Mouse (Mus musculus): ENCODE results near the gene Dclk1. TPM values are rescaled to one million over a fixed set of nuclear protein-coding genes. Genes with fewer than 3 reads are reported as not detected.

Dclk1 gene
- polyA plus RNA-seq, 1 experiment from 2014 or later = 0.01 TPM

DNA sequence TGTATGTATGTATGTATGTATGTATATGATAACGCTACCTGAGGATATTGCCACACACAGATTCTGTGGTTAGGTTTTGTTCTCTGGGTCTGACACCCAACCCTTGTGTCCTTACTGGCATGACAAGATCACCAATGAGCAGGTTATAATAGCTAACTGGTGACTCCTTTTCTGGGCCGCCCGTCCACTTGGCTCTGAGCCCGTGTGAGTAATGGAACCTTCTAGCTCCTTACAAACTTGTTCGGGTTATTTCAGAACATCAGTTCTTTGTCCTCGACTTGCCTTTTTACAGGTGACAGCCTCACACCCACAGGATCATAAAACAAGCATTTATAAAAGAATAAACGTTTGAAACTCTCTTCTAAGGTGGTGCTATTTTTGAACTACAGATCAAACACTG lies 127.0 kb downstream of the Dclk1 start:
- 78% methylated on average over 7 of the region's 7 CpGs for WGBS (ENCODE audit: missing documents)
- Histone ChIP-seq H3K4me3 (ENCODE audit: inconsistent target) (no peak overlapping the region), H3K79me2 (ENCODE audit: inconsistent target) (no peaks in the 10 kb centered on the region), H3K36me3 (ENCODE audit: inconsistent target) (no peaks in the 10 kb centered on the region), H3K27ac (no peak overlapping the region)

DNA sequence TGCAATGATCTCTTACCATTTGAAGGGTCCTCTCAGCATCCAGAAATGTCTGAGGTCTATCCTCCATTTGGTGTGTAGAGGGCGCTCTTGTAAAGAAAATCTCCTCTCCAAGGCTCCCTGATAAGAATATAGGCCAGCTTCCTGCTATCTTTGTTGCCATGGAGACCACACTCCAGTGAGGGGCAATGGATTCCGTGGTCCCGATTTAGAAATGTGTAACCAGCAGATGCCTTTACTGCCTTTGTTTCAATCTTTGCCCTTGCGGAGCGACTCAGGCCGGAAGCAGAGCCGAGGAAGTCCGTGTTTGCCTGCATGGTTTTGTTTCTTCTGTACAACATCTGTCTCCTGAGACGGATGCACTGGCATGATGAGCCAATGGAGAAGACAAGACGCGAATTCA lies 131.5 kb downstream of the Dclk1 start:
- Histone ChIP-seq H3K4me3 (ENCODE audit: inconsistent target) (no peak overlapping the region; the same call in 1 of the 2 replicates), H3K27ac (no peak overlapping the region)
- 2% methylated on average over 11 of the region's 11 CpGs for WGBS (ENCODE audit: missing documents)

DNA sequence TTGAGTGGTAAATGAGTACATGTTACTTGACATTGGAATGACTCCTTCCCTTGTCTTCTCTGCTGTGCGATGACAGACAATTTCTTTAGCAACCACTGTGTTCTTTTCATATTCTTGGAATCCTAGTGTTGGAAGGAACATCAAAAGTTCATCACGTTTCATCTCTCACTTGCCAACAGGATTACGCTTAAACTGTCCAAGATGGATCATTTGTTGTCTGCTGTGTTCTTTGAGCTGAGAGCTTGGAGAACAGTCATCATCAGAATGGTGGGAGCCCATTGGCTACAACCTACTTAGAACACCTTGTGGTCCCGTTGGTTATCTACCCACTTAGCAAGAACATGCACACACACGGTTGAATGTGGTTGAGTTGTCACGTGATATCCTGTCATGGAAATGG lies 136.4 kb downstream of the Dclk1 start:
- Histone ChIP-seq H3K79me2 (ENCODE audit: inconsistent target) (no peaks in the 10 kb centered on the region), H3K4me3 (ENCODE audit: inconsistent target) (no peak overlapping the region), H3K36me3 (ENCODE audit: inconsistent target) (no peaks in the 10 kb centered on the region), H3K27ac (no peak overlapping the region)
- 86% methylated on average over 6 of the region's 6 CpGs for WGBS (ENCODE audit: missing documents)

More for the DNA sequence above, 131.5 kb downstream of the Dclk1 start:
- no peaks in the 10 kb centered on the region for H3K79me2 ChIP-seq (ENCODE audit: inconsistent target)
- H3K36me3 ChIP-seq (ENCODE audit: inconsistent target) = no peaks in the 10 kb centered on the region

DNA sequence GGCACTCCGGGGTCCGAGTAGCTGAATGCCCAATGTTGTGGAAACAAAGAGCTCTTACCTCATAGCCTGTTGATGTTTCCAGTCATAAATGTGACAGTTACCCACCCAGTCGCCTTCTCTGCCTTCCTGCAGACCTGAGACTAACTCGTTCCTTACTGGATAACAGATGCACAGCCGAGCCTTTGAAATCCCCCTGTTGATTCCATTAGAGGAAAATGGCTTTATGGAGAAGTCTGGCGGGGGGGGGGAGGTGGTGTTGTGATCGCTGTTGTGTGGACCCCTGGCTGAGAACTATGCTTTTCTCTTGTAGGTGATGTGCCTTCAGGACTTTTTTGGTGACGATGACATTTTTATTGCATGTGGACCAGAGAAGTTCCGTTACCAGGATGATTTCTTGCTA lies 138.3 kb downstream of the Dclk1 start:
- H3K27ac ChIP-seq = no peak overlapping the region
- no peaks in the 10 kb centered on the region for H3K36me3 ChIP-seq (ENCODE audit: inconsistent target)
- no peaks in the 10 kb centered on the region for H3K79me2 ChIP-seq (ENCODE audit: inconsistent target)
- H3K4me3 ChIP-seq (ENCODE audit: inconsistent target) = no peak overlapping the region
- WGBS (ENCODE audit: missing documents) = 72% methylated on average over 9 of the region's 9 CpGs

GRCm38 (mm10) chr3:55392605-55393004 lies 150.4 kb downstream of the Dclk1 start:
- Histone ChIP-seq H3K27ac (no peak overlapping the region), H3K36me3 (ENCODE audit: inconsistent target) (no peaks in the 10 kb centered on the region), H3K4me3 (ENCODE audit: inconsistent target) (no peak overlapping the region), H3K79me2 (ENCODE audit: inconsistent target) (no peaks in the 10 kb centered on the region)
- 80% methylated on average over 3 of the region's 3 CpGs for WGBS (ENCODE audit: missing documents)

- WGBS (ENCODE audit: missing documents) = 72% methylated on average over 3 of the region's 3 CpGs
Observed at GRCm38 (mm10) chr3:55393549-55393948, 151.4 kb downstream of the Dclk1 start.

GRCm38 (mm10) chr3:55396792-55397191 lies 154.6 kb downstream of the Dclk1 start:
- WGBS (ENCODE audit: missing documents) = 88% methylated on average over 2 of the region's 2 CpGs
- no peak overlapping the region for H3K27ac ChIP-seq
- no peaks in the 10 kb centered on the region for H3K36me3 ChIP-seq (ENCODE audit: inconsistent target)
- no peaks in the 10 kb centered on the region for H3K79me2 ChIP-seq (ENCODE audit: inconsistent target)
- no peak overlapping the region for H3K4me3 ChIP-seq (ENCODE audit: inconsistent target)

More at GRCm38 (mm10) chr3:55393549-55393948, 151.4 kb downstream of the Dclk1 start:
- Histone ChIP-seq H3K36me3 (ENCODE audit: inconsistent target) (no peaks in the 10 kb centered on the region), H3K27ac (no peak overlapping the region), H3K4me3 (ENCODE audit: inconsistent target) (no peak overlapping the region), H3K79me2 (ENCODE audit: inconsistent target) (no peaks in the 10 kb centered on the region)

- no peaks in the 10 kb centered on the region for H3K36me3 ChIP-seq (ENCODE audit: inconsistent target)
- H3K79me2 ChIP-seq (ENCODE audit: inconsistent target) = no peaks in the 10 kb centered on the region
- no peak overlapping the region for H3K27ac ChIP-seq
- 94% methylated on average over 6 of the region's 6 CpGs for WGBS (ENCODE audit: missing documents)
- no peak overlapping the region for H3K4me3 ChIP-seq (ENCODE audit: inconsistent target)
Observed at GRCm38 (mm10) chr3:55397752-55398693, 155.9 kb downstream of the Dclk1 start.

DNA sequence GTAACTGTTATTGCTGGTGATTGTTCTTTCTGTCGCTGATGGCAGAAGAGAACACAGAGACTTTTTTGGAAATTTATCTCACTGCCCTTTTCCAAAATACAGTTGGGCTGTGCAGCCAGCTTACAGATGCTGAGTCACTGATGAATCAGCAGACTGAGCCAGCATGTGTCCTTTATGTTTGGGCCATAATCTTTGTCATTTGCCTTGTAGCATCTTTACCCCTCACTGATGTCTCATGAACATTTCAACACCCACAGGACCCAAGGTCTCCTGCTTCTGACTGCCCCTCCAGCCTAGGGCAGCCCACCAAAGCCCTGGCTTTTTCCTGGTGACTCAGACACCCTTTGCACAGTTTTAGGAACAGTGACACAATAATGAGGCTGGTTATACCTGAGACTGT lies 159.1 kb downstream of the Dclk1 start:
- WGBS (ENCODE audit: missing documents) = 82% methylated on average over 1 of the region's 1 CpGs
- H3K27ac ChIP-seq = no peak overlapping the region
- no peak overlapping the region for H3K4me3 ChIP-seq (ENCODE audit: inconsistent target)
- no peaks in the 10 kb centered on the region for H3K36me3 ChIP-seq (ENCODE audit: inconsistent target)
- no peaks in the 10 kb centered on the region for H3K79me2 ChIP-seq (ENCODE audit: inconsistent target)

DNA sequence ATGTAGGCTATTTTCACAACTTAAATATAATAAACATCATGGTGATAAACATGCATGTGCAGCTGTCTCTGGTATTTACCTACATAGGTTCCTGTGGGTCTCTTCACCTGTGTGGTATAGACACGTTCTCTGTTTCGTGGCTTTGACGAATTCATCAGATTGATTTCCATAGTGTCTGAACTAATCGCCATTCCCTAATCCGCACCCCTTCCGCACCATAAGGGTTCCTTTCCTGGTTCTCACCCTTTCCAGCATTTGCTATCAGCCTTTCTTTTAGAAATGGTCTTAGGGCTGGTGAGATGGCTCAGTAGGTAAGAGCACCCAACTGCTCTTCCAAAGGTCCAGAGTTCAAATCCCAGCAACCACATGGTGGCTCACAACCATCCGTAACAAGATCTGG lies 162.6 kb downstream of the Dclk1 start:
- Histone ChIP-seq H3K36me3 (ENCODE audit: inconsistent target) (no peaks in the 10 kb centered on the region), H3K4me3 (ENCODE audit: inconsistent target) (no peak overlapping the region), H3K27ac (no peak overlapping the region), H3K79me2 (ENCODE audit: inconsistent target) (no peaks in the 10 kb centered on the region)
- WGBS (ENCODE audit: missing documents) = 95% methylated on average over 7 of the region's 7 CpGs

GRCm38 (mm10) chr3:55406616-55407015 lies 164.5 kb downstream of the Dclk1 start:
- WGBS (ENCODE audit: missing documents) = 82% methylated on average over 5 of the region's 7 CpGs
- Histone ChIP-seq H3K79me2 (ENCODE audit: inconsistent target) (no peaks in the 10 kb centered on the region), H3K27ac (no peak overlapping the region), H3K36me3 (ENCODE audit: inconsistent target) (no peaks in the 10 kb centered on the region), H3K4me3 (ENCODE audit: inconsistent target) (no peak overlapping the region)

DNA sequence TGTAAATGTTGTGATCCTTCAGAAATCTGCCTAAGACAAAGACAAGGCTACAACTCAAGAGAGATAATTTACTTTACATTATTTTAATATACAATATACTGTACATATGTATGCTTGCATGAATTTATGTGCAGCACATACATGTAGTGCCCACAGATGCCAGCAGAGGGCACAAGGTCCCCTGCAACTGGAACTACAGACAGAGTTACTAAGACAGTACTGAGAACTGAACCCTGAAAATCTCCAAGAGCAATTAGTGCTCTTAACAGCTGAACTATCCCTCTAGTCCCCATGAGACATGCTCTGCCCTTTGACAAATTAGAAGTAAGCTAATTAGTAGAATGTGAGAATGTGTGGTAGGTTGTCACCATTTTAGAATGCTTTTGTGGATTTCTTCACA lies 169.4 kb downstream of the Dclk1 start:
- no peak overlapping the region for H3K4me3 ChIP-seq (ENCODE audit: inconsistent target)
- no peaks in the 10 kb centered on the region for H3K36me3 ChIP-seq (ENCODE audit: inconsistent target)
- no peaks in the 10 kb centered on the region for H3K79me2 ChIP-seq (ENCODE audit: inconsistent target)
- no peak overlapping the region for H3K27ac ChIP-seq

DNA sequence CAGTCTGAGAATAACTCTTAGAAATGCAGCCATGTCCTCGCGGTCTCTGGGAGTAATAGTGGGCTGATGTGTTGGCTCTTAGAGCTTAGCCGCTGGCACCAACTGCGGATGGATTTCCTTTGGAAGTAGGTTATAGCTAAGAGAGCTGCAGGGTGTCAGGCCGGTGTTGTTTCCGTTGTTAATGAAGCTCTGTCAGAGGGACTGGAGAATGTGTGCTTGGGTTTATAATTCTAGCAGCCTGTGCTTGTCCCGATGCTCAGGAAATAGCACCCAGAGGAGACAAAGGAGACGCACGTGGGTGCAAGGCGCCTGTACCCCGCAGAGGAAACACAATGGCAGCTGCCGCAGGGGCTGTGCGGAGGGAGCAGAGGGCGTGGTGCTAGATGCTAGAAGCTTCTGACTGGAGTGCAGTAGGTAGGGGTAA lies 173.4 kb downstream of the Dclk1 start:
- 30% methylated on average over 13 of the region's 14 CpGs for WGBS (ENCODE audit: missing documents)

DNA sequence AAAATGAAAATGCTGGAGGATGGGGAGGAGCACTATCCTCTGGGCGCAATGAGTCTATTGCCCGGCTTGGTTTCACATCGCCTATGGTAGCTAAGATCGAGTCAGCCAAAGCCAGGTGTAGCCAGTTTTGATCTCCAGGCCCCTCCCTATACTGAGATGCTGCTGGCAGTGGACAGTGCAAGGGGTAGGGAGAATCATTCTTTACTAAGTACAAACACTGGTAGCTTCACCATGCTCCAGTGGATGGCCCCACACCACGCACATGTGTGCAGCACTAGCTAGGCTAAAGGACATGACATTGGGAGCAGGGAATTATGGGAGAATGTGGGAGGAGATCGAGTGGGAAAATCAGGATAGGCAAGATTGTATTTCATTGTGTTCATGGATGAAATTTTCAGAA lies 176.7 kb downstream of the Dclk1 start:
- Histone ChIP-seq H3K4me3 (ENCODE audit: inconsistent target) (no peak overlapping the region), H3K79me2 (ENCODE audit: inconsistent target) (no peaks in the 10 kb centered on the region), H3K27ac (no peak overlapping the region), H3K36me3 (ENCODE audit: inconsistent target) (no peaks in the 10 kb centered on the region)
- WGBS (ENCODE audit: missing documents) = 89% methylated on average over 6 of the region's 6 CpGs

More for the DNA sequence above, 173.4 kb downstream of the Dclk1 start:
- Histone ChIP-seq H3K4me3 (ENCODE audit: inconsistent target) (no peak overlapping the region), H3K36me3 (ENCODE audit: inconsistent target) (no peaks in the 10 kb centered on the region), H3K27ac (no peak overlapping the region), H3K79me2 (ENCODE audit: inconsistent target) (no peaks in the 10 kb centered on the region)

DNA sequence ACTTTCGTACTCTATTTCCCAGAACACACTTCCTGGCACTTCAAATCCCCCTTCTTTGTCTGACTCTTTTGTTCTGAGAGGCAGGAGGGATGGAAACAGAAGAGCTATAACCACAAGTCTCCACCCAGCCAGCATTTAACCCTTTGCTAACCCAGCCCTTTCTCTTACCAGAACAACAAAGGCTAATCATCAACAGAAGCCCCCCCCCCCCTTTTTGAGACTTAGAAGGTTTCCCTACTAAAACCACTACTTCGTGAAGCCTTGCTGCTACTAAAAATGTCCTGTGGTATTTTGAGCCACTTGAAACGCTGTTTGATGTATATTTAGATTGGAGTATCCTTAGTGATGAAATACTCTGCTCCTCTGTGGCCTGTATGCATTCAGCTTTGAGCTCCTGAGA lies 177.2 kb downstream of the Dclk1 start:
- no peaks in the 10 kb centered on the region for H3K79me2 ChIP-seq (ENCODE audit: inconsistent target)
- no peak overlapping the region for H3K27ac ChIP-seq
- WGBS (ENCODE audit: missing documents) = 15% methylated on average over 3 of the region's 3 CpGs
- H3K4me3 ChIP-seq (ENCODE audit: inconsistent target) = no peak overlapping the region
- H3K36me3 ChIP-seq (ENCODE audit: inconsistent target) = no peaks in the 10 kb centered on the region
